Mouse (Mus musculus): Measurements from ENCODE around the gene Gprin2.

The Gprin2 gene

GRCm38 (mm10) chr14:34201231-34202035 is at the start of gene Gprin2:
Gene Gprin2 (minus strand): TSS chr14:34201653.
- no peak for DNase-seq (ENCODE audit: low spot score)

- no peak for DNase-seq (ENCODE audit: low spot score)
Observed at GRCm38 (mm10) chr14:34240676-34241075, 39.2 kb upstream of the Gprin2 start.

GRCm38 (mm10) chr14:34240263-34240662 is 38.8 kb upstream of the Gprin2 start:
- no peak for DNase-seq (ENCODE audit: low spot score)

GRCm38 (mm10) chr14:34234630-34235380 is 33.4 kb upstream of the Gprin2 start:
- no peak for DNase-seq (ENCODE audit: low spot score)

- no peak for DNase-seq (ENCODE audit: low spot score)
Observed at GRCm38 (mm10) chr14:34233846-34234245, 32.4 kb upstream of the Gprin2 start.

- DNase-seq (ENCODE audit: low spot score) = no peak
Observed at GRCm38 (mm10) chr14:34232866-34233680, 31.6 kb upstream of the Gprin2 start.

- no peak for DNase-seq (ENCODE audit: low spot score)
Observed at GRCm38 (mm10) chr14:34232340-34232739, 30.9 kb upstream of the Gprin2 start.

GRCm38 (mm10) chr14:34228830-34229506 is 27.5 kb upstream of the Gprin2 start:
- DNase-seq (ENCODE audit: low spot score) = no peak

GRCm38 (mm10) chr14:34227981-34228380 is 26.5 kb upstream of the Gprin2 start:
- no peak for DNase-seq (ENCODE audit: low spot score)

GRCm38 (mm10) chr14:34226566-34226965 is 25.1 kb upstream of the Gprin2 start:
- DNase-seq (ENCODE audit: low spot score) = no peak

- DNase-seq (ENCODE audit: low spot score) = no peak
Observed at GRCm38 (mm10) chr14:34225986-34226385, 24.5 kb upstream of the Gprin2 start.

GRCm38 (mm10) chr14:34223362-34223898 is 22.0 kb upstream of the Gprin2 start:
- DNase-seq (ENCODE audit: low spot score) = no peak

GRCm38 (mm10) chr14:34221416-34222077 is 20.1 kb upstream of the Gprin2 start:
- DNase-seq (ENCODE audit: low spot score) = no peak

GRCm38 (mm10) chr14:34220426-34220825 is 19.0 kb upstream of the Gprin2 start:
- DNase-seq (ENCODE audit: low spot score) = no peak

- no peak for DNase-seq (ENCODE audit: low spot score)
Observed at GRCm38 (mm10) chr14:34219786-34220198, 18.3 kb upstream of the Gprin2 start.

GRCm38 (mm10) chr14:34219295-34219694 is 17.8 kb upstream of the Gprin2 start, which contains the start of gene Syt15:
Gene Syt15 (plus strand): TSS chr14:34219595.
- DNase-seq (ENCODE audit: low spot score) = no peak

GRCm38 (mm10) chr14:34215451-34216127 is 14.1 kb upstream of the Gprin2 start:
- no peak for DNase-seq (ENCODE audit: low spot score)

GRCm38 (mm10) chr14:34209942-34210341 is 8.5 kb upstream of the Gprin2 start:
- DNase-seq (ENCODE audit: low spot score) = no peak

GRCm38 (mm10) chr14:34209080-34209479 is 7.6 kb upstream of the Gprin2 start:
- no peak for DNase-seq (ENCODE audit: low spot score)

GRCm38 (mm10) chr14:34208651-34209050 is 7.2 kb upstream of the Gprin2 start:
- DNase-seq (ENCODE audit: low spot score) = no peak

Measured in T-cell, adult 2 months (primary cell).